Mouse (Mus musculus): ENCODE results near the gene Peli1.

- TF ChIP-seq POLR2A (IDR thresholded peaks at IDR 0.05; ENCODE audit: control insufficient read depth, low read depth, low read length) = no peak
- TF ChIP-seq CTCF (IDR thresholded peaks at IDR 0.05; ENCODE audit: control insufficient read depth, insufficient read depth, insufficient replicate concordance, low read depth, low read length) = no peak
Measured at GRCm38 (mm10) chr11:21100704-21101103, 9.6 kb downstream of the Peli1 start.

All from testis, adult 2 months (tissue).